Mouse (Mus musculus) heart, postnatal 14 days (tissue): ENCODE measurements around the gene Clip3. TPM values are rescaled to one million over a fixed set of nuclear protein-coding genes. Genes with fewer than 3 reads are reported as not detected.

Experiments used
- total RNA-seq, 2 experiments: library from RNA; stranded (reverse); gene quantifications; 2 replicates each; pipeline ENCODE4 v1.2.3; 2021

Gene Clip3
- total RNA-seq, 2 experiments from 2014 or later, result 7.0 to 14.1 TPM

Other genes starting within 250 kb of the Clip3 start
- 1 to 10 TPM; 2.2 to 3.3 TPM for gene Zfp14, start 240.3 kb upstream of the Clip3 start, total RNA-seq
- gene Zfp82, start 218.8 kb upstream of the Clip3 start, total RNA-seq, result 1 to 10 TPM; 2.0 to 2.1 TPM
- not detected for gene Gm26920, start 201.3 kb upstream of the Clip3 start, total RNA-seq
- 1 to 10 TPM; 1.5 to 1.8 TPM for gene Zfp566, start 201.2 kb upstream of the Clip3 start, total RNA-seq
- gene Zfp260, start 197.0 kb upstream of the Clip3 start, total RNA-seq, result 10 to 100 TPM; 35.9 to 40.9 TPM
- 1 to 10 TPM; 4.2 to 4.4 TPM for gene Zfp382, start 169.8 kb upstream of the Clip3 start, total RNA-seq
- gene Zfp146, start 122.0 kb upstream of the Clip3 start, total RNA-seq, result 10 to 100 TPM; 29.6 to 34.9 TPM
- 1,000 to 10,000 TPM; 1,873 to 1,882 TPM for gene Cox7a1, start 107.6 kb upstream of the Clip3 start, total RNA-seq
- 100 to 1,000 TPM; 285 to 301 TPM for gene Capns1, start 92.9 kb upstream of the Clip3 start, total RNA-seq
- gene Polr2i, start 59.8 kb upstream of the Clip3 start, total RNA-seq, result 10 to 100 TPM; 52.8 to 55.5 TPM
- 10 to 100 TPM; 47.4 to 60.8 TPM for gene Tbcb, start 59.5 kb upstream of the Clip3 start, total RNA-seq
- not detected for gene Ovol3, start 56.0 kb upstream of the Clip3 start, total RNA-seq
- gene Thap8, start 11.6 kb upstream of the Clip3 start, total RNA-seq, result under 1 TPM; 0.22 to 0.43 TPM
- 1 to 10 TPM; 2.7 to 2.9 TPM for gene Wdr62, start 11.3 kb upstream of the Clip3 start, total RNA-seq
- 10 to 100 TPM; 22.0 to 23.0 TPM for gene Alkbh6, start 17.0 kb downstream of the Clip3 start, total RNA-seq
- gene Syne4, start 23.1 kb downstream of the Clip3 start, total RNA-seq, result 1 to 10 TPM; 1.4 to 1.8 TPM
- gene E130208F15Rik, start 30.0 kb downstream of the Clip3 start, total RNA-seq, result under 1 TPM; 0.85 to 0.88 TPM
- 10 to 100 TPM; 12.1 to 12.8 TPM for gene Sdhaf1, start 32.2 kb downstream of the Clip3 start, total RNA-seq
- gene Lrfn3, start 71.0 kb downstream of the Clip3 start, total RNA-seq, result 1 to 10 TPM in 1 of 2 experiments, under 1 TPM in 1; 0.83 to 1.2 TPM
- gene Tyrobp, start 122.0 kb downstream of the Clip3 start, total RNA-seq, result 10 to 100 TPM; 18.6 to 19.9 TPM
- gene Hcst, start 128.1 kb downstream of the Clip3 start, total RNA-seq, result 1 to 10 TPM; 1.2 to 1.3 TPM
- under 1 TPM; 0.67 to 0.71 TPM for gene Nfkbid, start 130.0 kb downstream of the Clip3 start, total RNA-seq
- gene Aplp1, start 153.8 kb downstream of the Clip3 start, total RNA-seq, result 1 to 10 TPM; 4.0 to 4.4 TPM
- gene Kirrel2, start 166.0 kb downstream of the Clip3 start, total RNA-seq, result not detected
- gene Nphs1, start 166.6 kb downstream of the Clip3 start, total RNA-seq, result not detected
- gene Prodh2, start 201.9 kb downstream of the Clip3 start, total RNA-seq, result not detected
- gene Arhgap33, start 243.3 kb downstream of the Clip3 start, total RNA-seq, result 1 to 10 TPM; 2.7 to 3.2 TPM